Mouse (Mus musculus) bone marrow macrophage, adult 2 months (primary cell): ENCODE measurements at regions not wholly inside any gene's neighbourhood (a gene's known extent, or its start where the extent isn't known, plus 50 kb on each side); places are given as distances from the start of the nearest gene placed in this dataset.

Source experiments
- CTCF ChIP-seq: IDR thresholded peaks from 2 replicates; pipeline ENCODE4 v1.5.1; 2012; ENCODE audit warnings: low read depth, mild to moderate bottlenecking, low read length, moderate library complexity
- POLR2A ChIP-seq: IDR thresholded peaks from 2 replicates; pipeline ENCODE4 v1.6.1; 2012; ENCODE audit warnings: mild to moderate bottlenecking, low read depth, low read length, borderline replicate concordance

DNA sequence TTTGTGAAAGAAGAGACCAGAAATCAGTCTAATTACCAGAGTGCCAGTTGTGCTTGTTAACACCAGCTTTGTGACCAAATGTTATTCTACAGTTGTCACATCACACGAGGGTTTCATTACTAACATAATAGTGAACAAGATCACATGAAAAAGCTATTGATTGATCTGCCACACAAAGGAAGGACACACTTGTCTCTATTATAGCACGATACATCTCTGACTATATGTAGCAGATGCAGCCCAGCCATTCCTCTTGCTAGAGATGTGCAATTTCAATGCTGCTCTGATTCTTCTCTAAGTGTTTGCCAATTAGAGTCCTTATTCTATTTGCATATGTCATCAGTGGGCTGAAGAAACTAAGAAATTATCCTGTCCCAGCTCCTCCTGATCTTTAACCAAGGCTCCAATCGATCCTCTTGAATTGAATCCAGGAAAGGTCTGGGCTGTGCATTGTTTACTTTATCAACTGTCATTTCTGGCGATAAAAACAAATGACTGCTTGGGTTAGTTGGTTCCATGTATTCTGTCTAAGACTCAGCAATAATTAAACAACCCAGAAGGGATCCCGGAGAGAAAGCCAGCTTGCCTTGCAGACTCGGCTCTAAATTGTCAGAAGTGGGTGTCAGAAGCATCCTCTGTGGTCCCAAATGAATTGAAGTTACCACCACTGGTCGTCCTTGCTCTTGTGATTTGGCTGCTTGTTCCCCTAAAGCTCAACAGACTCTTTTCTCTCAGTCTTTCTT, 551.7 kb upstream of the Ptbp2 start:
- no peak for TF ChIP-seq CTCF
- TF ChIP-seq POLR2A: no peak
